Mouse (Mus musculus): ENCODE measurements at regions not wholly inside any gene's neighbourhood (a gene's known extent, or its start where the extent isn't known, plus 50 kb on each side); places are given as distances from the start of the nearest gene placed in this dataset.

GRCm38 (mm10) chr9:86230673-86231350 is 233.9 kb downstream of the Ube2cbp start:
- H3K4me1 ChIP-seq (ENCODE audit: control insufficient read depth, insufficient read depth, low read length), result no peaks in the 10 kb centered on the region

GRCm38 (mm10) chr9:86231692-86232091 is 233.1 kb downstream of the Ube2cbp start:
- Histone ChIP-seq H3K9me3 (replicated peaks; ENCODE audit: control insufficient read depth, low read length) (no peaks in the 10 kb centered on the region), H3K4me3 (ENCODE audit: low read length) (no peak overlapping the region), H3K27ac (ENCODE audit: low read length) (no peak overlapping the region), H3K27me3 (ENCODE audit: control insufficient read depth, insufficient read depth, low read length) (no peaks in the 10 kb centered on the region), H3K4me1 (ENCODE audit: control insufficient read depth, insufficient read depth, low read length) (no peaks in the 10 kb centered on the region), H3K36me3 (ENCODE audit: control insufficient read depth, insufficient read depth) (no peaks in the 10 kb centered on the region), H3K9ac (ENCODE audit: low read length) (no peak overlapping the region), H3K4me2 (ENCODE audit: low read depth, low read length) (no peak overlapping the region)
- ATAC-seq (replicated peaks; ENCODE audit: extremely low read depth, insufficient read depth, low FRiP score), result no peak
- 81% methylated on average over 5 of the region's 5 CpGs for WGBS

More at GRCm38 (mm10) chr9:86230673-86231350, 233.9 kb downstream of the Ube2cbp start:
- Histone ChIP-seq H3K9me3 (replicated peaks; ENCODE audit: control insufficient read depth, low read length) (no peaks in the 10 kb centered on the region), H3K27me3 (ENCODE audit: control insufficient read depth, insufficient read depth, low read length) (no peaks in the 10 kb centered on the region), H3K9ac (ENCODE audit: low read length) (no peak overlapping the region), H3K4me2 (ENCODE audit: low read depth, low read length) (no peak overlapping the region), H3K4me3 (ENCODE audit: low read length) (no peak overlapping the region), H3K27ac (ENCODE audit: low read length) (no peak overlapping the region), H3K36me3 (ENCODE audit: control insufficient read depth, insufficient read depth) (no peaks in the 10 kb centered on the region)
- 62% methylated on average over 7 of the region's 7 CpGs for WGBS
- no peak for ATAC-seq (replicated peaks; ENCODE audit: extremely low read depth, insufficient read depth, low FRiP score)

GRCm38 (mm10) chr9:86232174-86232573 is 232.6 kb downstream of the Ube2cbp start:
- Histone ChIP-seq H3K27ac (ENCODE audit: low read length) (no peak overlapping the region), H3K27me3 (ENCODE audit: control insufficient read depth, insufficient read depth, low read length) (no peaks in the 10 kb centered on the region), H3K4me3 (ENCODE audit: low read length) (no peak overlapping the region), H3K4me1 (ENCODE audit: control insufficient read depth, insufficient read depth, low read length) (no peaks in the 10 kb centered on the region), H3K9me3 (replicated peaks; ENCODE audit: control insufficient read depth, low read length) (no peaks in the 10 kb centered on the region), H3K36me3 (ENCODE audit: control insufficient read depth, insufficient read depth) (no peaks in the 10 kb centered on the region), H3K4me2 (ENCODE audit: low read depth, low read length) (no peak overlapping the region), H3K9ac (ENCODE audit: low read length) (no peak overlapping the region)
- 81% methylated on average over 1 of the region's 1 CpGs for WGBS
- no peak for ATAC-seq (replicated peaks; ENCODE audit: extremely low read depth, insufficient read depth, low FRiP score)

GRCm38 (mm10) chr9:86233775-86234174 is 231.0 kb downstream of the Ube2cbp start:
- no peak overlapping the region for H3K9ac ChIP-seq (ENCODE audit: low read length)
- H3K4me1 ChIP-seq (ENCODE audit: control insufficient read depth, insufficient read depth, low read length), result no peaks in the 10 kb centered on the region
- no peaks in the 10 kb centered on the region for H3K9me3 ChIP-seq (replicated peaks; ENCODE audit: control insufficient read depth, low read length)
- H3K27ac ChIP-seq (ENCODE audit: low read length), result no peak overlapping the region
- H3K4me2 ChIP-seq (ENCODE audit: low read depth, low read length), result no peak overlapping the region
- WGBS, result 49% methylated on average over 7 of the region's 7 CpGs
- H3K36me3 ChIP-seq (ENCODE audit: control insufficient read depth, insufficient read depth), result no peaks in the 10 kb centered on the region
- no peaks in the 10 kb centered on the region for H3K27me3 ChIP-seq (ENCODE audit: control insufficient read depth, insufficient read depth, low read length)
- no peak overlapping the region for H3K4me3 ChIP-seq (ENCODE audit: low read length)
- 0 out of 2 replicates have a peak, but pooled peaks have one; percentile 28 for ATAC-seq (replicated peaks; ENCODE audit: extremely low read depth, insufficient read depth, low FRiP score)

- Histone ChIP-seq H3K4me1 (ENCODE audit: control insufficient read depth, insufficient read depth, low read length) (peaks cover 5% of the 10 kb centered on the region), H3K9ac (ENCODE audit: low read length) (no peak overlapping the region), H3K9me3 (replicated peaks; ENCODE audit: control insufficient read depth, low read length) (no peaks in the 10 kb centered on the region), H3K36me3 (ENCODE audit: control insufficient read depth, insufficient read depth) (no peaks in the 10 kb centered on the region), H3K4me2 (ENCODE audit: low read depth, low read length) (no peak overlapping the region), H3K4me3 (ENCODE audit: low read length) (no peak overlapping the region), H3K27me3 (ENCODE audit: control insufficient read depth, insufficient read depth, low read length) (no peaks in the 10 kb centered on the region), H3K27ac (ENCODE audit: low read length) (no peak overlapping the region)
- WGBS, result 74% methylated on average over 4 of the region's 4 CpGs
- ATAC-seq (replicated peaks; ENCODE audit: extremely low read depth, insufficient read depth, low FRiP score), result no peak
Measured at GRCm38 (mm10) chr9:86238691-86239090, 226.1 kb downstream of the Ube2cbp start.

- no peak overlapping the region for H3K27ac ChIP-seq (ENCODE audit: low read length)
- ATAC-seq (replicated peaks; ENCODE audit: extremely low read depth, insufficient read depth, low FRiP score), result no peak; the same call in 1 of the 2 replicates
- no peaks in the 10 kb centered on the region for H3K9me3 ChIP-seq (replicated peaks; ENCODE audit: control insufficient read depth, low read length)
- H3K27me3 ChIP-seq (ENCODE audit: control insufficient read depth, insufficient read depth, low read length), result no peaks in the 10 kb centered on the region
- WGBS, result 5% methylated on average over 2 of the region's 2 CpGs
- H3K9ac ChIP-seq (ENCODE audit: low read length), result no peak overlapping the region
- H3K4me3 ChIP-seq (ENCODE audit: low read length), result no peak overlapping the region
- peaks cover 5% of the 10 kb centered on the region for H3K4me1 ChIP-seq (ENCODE audit: control insufficient read depth, insufficient read depth, low read length)
- no peak overlapping the region for H3K4me2 ChIP-seq (ENCODE audit: low read depth, low read length)
- H3K36me3 ChIP-seq (ENCODE audit: control insufficient read depth, insufficient read depth), result no peaks in the 10 kb centered on the region
Measured at GRCm38 (mm10) chr9:86240287-86240686, 224.5 kb downstream of the Ube2cbp start.

- Histone ChIP-seq H3K4me1 (ENCODE audit: control insufficient read depth, insufficient read depth, low read length) (peaks cover 5% of the 10 kb centered on the region), H3K9me3 (replicated peaks; ENCODE audit: control insufficient read depth, low read length) (no peaks in the 10 kb centered on the region), H3K36me3 (ENCODE audit: control insufficient read depth, insufficient read depth) (no peaks in the 10 kb centered on the region), H3K27ac (ENCODE audit: low read length) (no peak overlapping the region), H3K4me3 (ENCODE audit: low read length) (no peak overlapping the region), H3K4me2 (ENCODE audit: low read depth, low read length) (no peak overlapping the region), H3K27me3 (ENCODE audit: control insufficient read depth, insufficient read depth, low read length) (no peaks in the 10 kb centered on the region), H3K9ac (ENCODE audit: low read length) (no peak overlapping the region)
- ATAC-seq (replicated peaks; ENCODE audit: extremely low read depth, insufficient read depth, low FRiP score), result no peak
- WGBS, result 27% methylated on average over 7 of the region's 7 CpGs
Measured at GRCm38 (mm10) chr9:86240896-86241295, 223.9 kb downstream of the Ube2cbp start.

GRCm38 (mm10) chr9:86250197-86250596 is 214.6 kb downstream of the Ube2cbp start:
- Histone ChIP-seq H3K36me3 (ENCODE audit: control insufficient read depth, insufficient read depth) (no peaks in the 10 kb centered on the region), H3K4me2 (ENCODE audit: low read depth, low read length) (no peak overlapping the region), H3K9me3 (replicated peaks; ENCODE audit: control insufficient read depth, low read length) (no peaks in the 10 kb centered on the region), H3K9ac (ENCODE audit: low read length) (no peak overlapping the region), H3K4me1 (ENCODE audit: control insufficient read depth, insufficient read depth, low read length) (no peaks in the 10 kb centered on the region), H3K4me3 (ENCODE audit: low read length) (no peak overlapping the region), H3K27me3 (ENCODE audit: control insufficient read depth, insufficient read depth, low read length) (no peaks in the 10 kb centered on the region), H3K27ac (ENCODE audit: low read length) (no peak overlapping the region)
- WGBS, result 80% methylated on average over 3 of the region's 3 CpGs
- ATAC-seq (replicated peaks; ENCODE audit: extremely low read depth, insufficient read depth, low FRiP score), result no peak

GRCm38 (mm10) chr9:86251331-86251730 is 213.4 kb downstream of the Ube2cbp start:
- H3K36me3 ChIP-seq (ENCODE audit: control insufficient read depth, insufficient read depth), result no peaks in the 10 kb centered on the region
- H3K27me3 ChIP-seq (ENCODE audit: control insufficient read depth, insufficient read depth, low read length), result no peaks in the 10 kb centered on the region
- no peak overlapping the region for H3K27ac ChIP-seq (ENCODE audit: low read length)
- no peaks in the 10 kb centered on the region for H3K4me1 ChIP-seq (ENCODE audit: control insufficient read depth, insufficient read depth, low read length)
- H3K4me2 ChIP-seq (ENCODE audit: low read depth, low read length), result no peak overlapping the region
- no peaks in the 10 kb centered on the region for H3K9me3 ChIP-seq (replicated peaks; ENCODE audit: control insufficient read depth, low read length)
- ATAC-seq (replicated peaks; ENCODE audit: extremely low read depth, insufficient read depth, low FRiP score), result no peak
- 69% methylated on average over 1 of the region's 1 CpGs for WGBS
- no peak overlapping the region for H3K9ac ChIP-seq (ENCODE audit: low read length)
- no peak overlapping the region for H3K4me3 ChIP-seq (ENCODE audit: low read length)

Data from heart, embryonic 16.5 days (tissue).